Mouse (Mus musculus): Measurements from ENCODE around the gene Dmpk. TPM values are rescaled to one million over a fixed set of nuclear protein-coding genes. Genes with fewer than 3 reads are reported as not detected.

The Dmpk gene
- polyA plus RNA-seq, 1 experiment from 2014 or later, result 10.1 TPM

- H3K9ac ChIP-seq (replicated peaks; ENCODE audit: low read depth, low read length), result peak overlapping the region; percentile 41; the same call in 1 of the 2 replicates
- peaks cover 10% of the 10 kb centered on the region for H3K36me3 ChIP-seq (ENCODE audit: control insufficient read depth, insufficient read depth)
- H3K4me1 ChIP-seq (replicated peaks; ENCODE audit: control insufficient read depth, insufficient read depth, low read length), result peaks cover 47% of the 10 kb centered on the region
- ATAC-seq, result peak; percentile 61
- no peaks in the 10 kb centered on the region for H3K9me3 ChIP-seq (ENCODE audit: control insufficient read depth, low read length)
- no peak overlapping the region; the same call in 1 of the 2 replicates for H3K27ac ChIP-seq (ENCODE audit: low read length)
- peak overlapping the region; percentile 95 for H3K4me2 ChIP-seq (ENCODE audit: low read length)
- H3K4me3 ChIP-seq (replicated peaks; ENCODE audit: low read length), result 0 out of 2 replicates have a peak overlapping the region, but pooled peaks have one; percentile 6
- 3% methylated on average over 38 of the region's 38 CpGs for WGBS
- no peaks in the 10 kb centered on the region for H3K27me3 ChIP-seq (replicated peaks; ENCODE audit: control insufficient read depth, insufficient read depth, low read length)
Measured at GRCm38 (mm10) chr7:19092381-19093173, 8.9 kb downstream of the Dmpk start.

GRCm38 (mm10) chr7:19093174-19093521, 9.5 kb downstream of the Dmpk start:
- Histone ChIP-seq H3K36me3 (ENCODE audit: control insufficient read depth, insufficient read depth) (peaks cover 6% of the 10 kb centered on the region), H3K4me1 (replicated peaks; ENCODE audit: control insufficient read depth, insufficient read depth, low read length) (peaks cover 47% of the 10 kb centered on the region), H3K27ac (ENCODE audit: low read length) (peak overlapping the region; percentile 61), H3K9ac (replicated peaks; ENCODE audit: low read depth, low read length) (0 out of 2 replicates have a peak overlapping the region, but pooled peaks have one; percentile 26), H3K4me2 (ENCODE audit: low read length) (peak overlapping the region; percentile 95), H3K4me3 (replicated peaks; ENCODE audit: low read length) (peak overlapping the region; percentile 57), H3K9me3 (ENCODE audit: control insufficient read depth, low read length) (no peaks in the 10 kb centered on the region), H3K27me3 (replicated peaks; ENCODE audit: control insufficient read depth, insufficient read depth, low read length) (no peaks in the 10 kb centered on the region)
- 2% methylated on average over 11 of the region's 15 CpGs for WGBS
- peak; percentile 49 for ATAC-seq

DNA sequence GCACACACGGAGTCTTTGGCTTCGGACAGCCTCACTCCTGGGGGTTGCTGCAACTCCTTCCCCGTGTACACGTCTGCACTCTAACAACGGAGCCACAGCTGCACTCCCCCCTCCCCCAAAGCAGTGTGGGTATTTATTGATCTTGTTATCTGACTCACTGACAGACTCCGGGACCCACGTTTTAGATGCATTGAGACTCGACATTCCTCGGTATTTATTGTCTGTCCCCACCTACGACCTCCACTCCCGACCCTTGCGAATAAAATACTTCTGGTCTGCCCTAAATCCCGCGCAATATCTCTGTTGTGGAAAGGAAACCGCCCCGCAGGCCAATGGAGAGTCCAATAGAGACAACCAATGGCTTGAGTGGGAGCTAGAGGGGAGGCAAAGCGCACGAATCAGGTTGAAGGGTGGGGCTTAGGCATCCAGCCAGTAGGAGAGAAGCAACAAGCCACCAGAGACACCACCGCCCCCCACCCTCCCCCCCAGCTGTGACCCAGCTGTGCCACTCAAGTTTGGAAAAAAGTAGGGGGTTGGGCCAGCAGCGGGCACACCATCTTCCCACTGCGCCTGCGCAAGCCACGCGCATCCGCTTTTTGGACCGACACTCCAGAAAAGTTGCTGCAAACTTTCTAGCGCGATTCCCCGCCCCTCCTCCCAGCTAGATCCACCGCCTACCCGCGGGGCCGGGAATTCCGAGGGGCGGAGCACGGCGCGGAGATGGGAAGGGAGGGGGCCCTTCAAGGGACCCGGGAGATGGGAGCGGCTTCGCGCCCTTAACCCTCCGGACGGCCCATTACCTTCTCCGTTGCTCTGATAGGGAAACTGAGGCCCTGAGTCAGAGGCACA, 10.1 kb downstream of the Dmpk start:
- peak overlapping the region; percentile 95 for H3K4me2 ChIP-seq (ENCODE audit: low read length)
- peak; percentile 65 for ATAC-seq
- H3K9ac ChIP-seq (replicated peaks; ENCODE audit: low read depth, low read length), result peak overlapping the region; percentile 63
- H3K36me3 ChIP-seq (ENCODE audit: control insufficient read depth, insufficient read depth), result 0 out of 2 replicates have a peak, but pooled peaks cover 5% of the 10 kb centered on the region
- no peaks in the 10 kb centered on the region for H3K9me3 ChIP-seq (ENCODE audit: control insufficient read depth, low read length)
- H3K27me3 ChIP-seq (replicated peaks; ENCODE audit: control insufficient read depth, insufficient read depth, low read length), result no peaks in the 10 kb centered on the region
- peak overlapping the region; percentile 67 for H3K27ac ChIP-seq (ENCODE audit: low read length)
- H3K4me1 ChIP-seq (replicated peaks; ENCODE audit: control insufficient read depth, insufficient read depth, low read length), result peaks cover 47% of the 10 kb centered on the region
- WGBS, result under 1% methylated on average over 43 of the region's 45 CpGs
- H3K4me3 ChIP-seq (replicated peaks; ENCODE audit: low read length), result peak overlapping the region; percentile 57

DNA sequence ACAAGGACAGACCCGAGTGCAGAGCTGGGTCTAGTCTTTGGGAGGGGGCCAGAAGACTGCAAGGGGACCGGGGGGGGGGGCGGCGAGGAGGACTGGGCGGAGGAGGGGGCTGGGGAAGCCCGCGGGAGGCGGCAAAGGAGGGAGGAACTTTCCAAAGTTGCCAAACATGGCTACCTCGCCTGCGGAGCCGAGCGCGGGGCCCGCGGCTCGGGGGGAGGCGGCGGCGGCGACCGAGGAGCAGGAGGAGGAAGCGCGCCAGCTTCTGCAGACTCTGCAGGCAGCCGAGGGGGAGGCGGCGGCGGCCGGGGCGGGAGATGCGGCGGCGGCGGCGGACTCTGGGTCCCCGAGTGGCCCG, 10.8 kb downstream of the Dmpk start, which contains the start of gene Six5:
TSS of gene Six5 (plus strand) at position 124 of the 355 bp plus-strand sequence.
- Histone ChIP-seq H3K36me3 (ENCODE audit: control insufficient read depth, insufficient read depth) (0 out of 2 replicates have a peak, but pooled peaks cover 5% of the 10 kb centered on the region), H3K9ac (replicated peaks; ENCODE audit: low read depth, low read length) (peak within 1 kb of the TSS; percentile 63), H3K4me2 (ENCODE audit: low read length) (peak within 1 kb of the TSS; percentile 95), H3K4me3 (replicated peaks; ENCODE audit: low read length) (peak within 1 kb of the TSS; percentile 57), H3K27ac (ENCODE audit: low read length) (peak within 1 kb of the TSS; percentile 67), H3K4me1 (replicated peaks; ENCODE audit: control insufficient read depth, insufficient read depth, low read length) (peaks cover 47% of the 10 kb centered on the region), H3K27me3 (replicated peaks; ENCODE audit: control insufficient read depth, insufficient read depth, low read length) (no peaks in the 10 kb centered on the region), H3K9me3 (ENCODE audit: control insufficient read depth, low read length) (no peaks in the 10 kb centered on the region)
- WGBS, result 2% methylated on average over 25 of the region's 36 CpGs
- ATAC-seq, result no peak

DNA sequence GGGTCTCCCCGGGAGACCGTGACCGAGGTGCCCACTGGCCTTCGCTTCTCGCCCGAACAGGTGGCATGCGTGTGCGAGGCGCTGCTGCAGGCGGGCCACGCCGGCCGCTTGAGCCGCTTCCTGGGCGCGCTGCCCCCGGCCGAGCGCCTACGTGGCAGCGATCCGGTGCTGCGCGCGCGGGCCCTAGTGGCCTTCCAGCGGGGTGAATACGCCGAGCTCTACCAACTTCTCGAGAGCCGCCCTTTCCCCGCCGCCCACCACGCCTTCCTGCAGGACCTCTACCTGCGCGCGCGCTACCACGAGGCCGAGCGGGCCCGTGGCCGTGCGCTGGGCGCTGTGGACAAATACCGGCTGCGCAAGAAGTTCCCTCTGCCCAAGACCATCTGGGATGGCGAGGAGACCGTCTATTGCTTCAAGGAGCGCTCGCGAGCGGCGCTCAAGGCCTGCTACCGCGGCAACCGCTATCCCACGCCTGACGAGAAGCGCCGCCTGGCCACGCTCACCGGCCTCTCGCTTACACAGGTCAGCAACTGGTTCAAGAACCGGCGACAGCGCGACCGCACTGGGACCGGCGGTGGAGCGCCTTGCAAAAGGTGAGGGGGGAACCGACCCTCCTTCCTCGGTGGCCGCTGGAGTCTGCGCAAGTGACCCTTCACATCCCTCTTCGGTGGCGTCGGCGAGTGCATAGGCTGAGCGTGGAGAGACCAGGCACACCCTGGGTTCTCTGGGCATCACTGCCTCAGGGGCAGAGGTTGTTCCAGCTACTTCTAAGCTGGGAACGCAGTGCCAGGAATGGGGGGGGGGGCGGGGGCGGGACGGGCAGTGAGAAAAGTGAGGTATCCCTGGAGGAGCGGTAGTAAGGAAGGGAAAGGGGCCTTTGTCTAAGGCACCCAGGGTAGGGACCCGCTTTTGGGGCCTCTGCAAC, 11.4 kb downstream of the Dmpk start:
- H3K9me3 ChIP-seq (ENCODE audit: control insufficient read depth, low read length), result no peaks in the 10 kb centered on the region
- peak overlapping the region; percentile 57 for H3K4me3 ChIP-seq (replicated peaks; ENCODE audit: low read length)
- 0 out of 2 replicates have a peak, but pooled peaks cover 5% of the 10 kb centered on the region for H3K36me3 ChIP-seq (ENCODE audit: control insufficient read depth, insufficient read depth)
- H3K9ac ChIP-seq (replicated peaks; ENCODE audit: low read depth, low read length), result peak overlapping the region; percentile 63
- ATAC-seq, result 0 out of 2 replicates have a peak, but pooled peaks have one; percentile 2
- peak overlapping the region; percentile 67 for H3K27ac ChIP-seq (ENCODE audit: low read length)
- peak overlapping the region; percentile 95 for H3K4me2 ChIP-seq (ENCODE audit: low read length)
- no peaks in the 10 kb centered on the region for H3K27me3 ChIP-seq (replicated peaks; ENCODE audit: control insufficient read depth, insufficient read depth, low read length)
- H3K4me1 ChIP-seq (replicated peaks; ENCODE audit: control insufficient read depth, insufficient read depth, low read length), result peaks cover 47% of the 10 kb centered on the region
- under 1% methylated on average over 84 of the region's 87 CpGs for WGBS

- Histone ChIP-seq H3K4me3 (replicated peaks; ENCODE audit: low read length) (peak overlapping the region; percentile 57), H3K4me2 (ENCODE audit: low read length) (peak overlapping the region; percentile 95), H3K9ac (replicated peaks; ENCODE audit: low read depth, low read length) (peak overlapping the region; percentile 63), H3K9me3 (ENCODE audit: control insufficient read depth, low read length) (no peaks in the 10 kb centered on the region), H3K4me1 (replicated peaks; ENCODE audit: control insufficient read depth, insufficient read depth, low read length) (peaks cover 47% of the 10 kb centered on the region), H3K36me3 (ENCODE audit: control insufficient read depth, insufficient read depth) (0 out of 2 replicates have a peak, but pooled peaks cover 2% of the 10 kb centered on the region), H3K27ac (ENCODE audit: low read length) (no peak overlapping the region), H3K27me3 (replicated peaks; ENCODE audit: control insufficient read depth, insufficient read depth, low read length) (no peaks in the 10 kb centered on the region)
- under 1% methylated on average over 19 of the region's 19 CpGs for WGBS
- ATAC-seq, result no peak
Measured at GRCm38 (mm10) chr7:19095751-19096110, 12.1 kb downstream of the Dmpk start.

- Histone ChIP-seq H3K36me3 (ENCODE audit: control insufficient read depth, insufficient read depth) (no peaks in the 10 kb centered on the region), H3K9me3 (ENCODE audit: control insufficient read depth, low read length) (no peaks in the 10 kb centered on the region), H3K4me3 (replicated peaks; ENCODE audit: low read length) (no peak overlapping the region; the same call in 1 of the 2 replicates), H3K4me2 (ENCODE audit: low read length) (peak overlapping the region; percentile 95), H3K27me3 (replicated peaks; ENCODE audit: control insufficient read depth, insufficient read depth, low read length) (no peaks in the 10 kb centered on the region), H3K27ac (ENCODE audit: low read length) (no peak overlapping the region), H3K9ac (replicated peaks; ENCODE audit: low read depth, low read length) (no peak overlapping the region), H3K4me1 (replicated peaks; ENCODE audit: control insufficient read depth, insufficient read depth, low read length) (peaks cover 47% of the 10 kb centered on the region)
- WGBS, result 53% methylated on average over 5 of the region's 5 CpGs
- ATAC-seq, result no peak
Measured at GRCm38 (mm10) chr7:19096421-19096976, 12.8 kb downstream of the Dmpk start.

GRCm38 (mm10) chr7:19097217-19097616, 13.6 kb downstream of the Dmpk start:
- WGBS, result 58% methylated on average over 2 of the region's 2 CpGs
- H3K4me1 ChIP-seq (replicated peaks; ENCODE audit: control insufficient read depth, insufficient read depth, low read length), result peaks cover 44% of the 10 kb centered on the region

More at GRCm38 (mm10) chr7:19097217-19097616, 13.6 kb downstream of the Dmpk start:
- Histone ChIP-seq H3K27ac (ENCODE audit: low read length) (no peak overlapping the region), H3K4me3 (replicated peaks; ENCODE audit: low read length) (no peak overlapping the region), H3K9ac (replicated peaks; ENCODE audit: low read depth, low read length) (no peak overlapping the region), H3K27me3 (replicated peaks; ENCODE audit: control insufficient read depth, insufficient read depth, low read length) (no peaks in the 10 kb centered on the region), H3K36me3 (ENCODE audit: control insufficient read depth, insufficient read depth) (no peaks in the 10 kb centered on the region), H3K4me2 (ENCODE audit: low read length) (no peak overlapping the region), H3K9me3 (ENCODE audit: control insufficient read depth, low read length) (no peaks in the 10 kb centered on the region)
- no peak for ATAC-seq

Measured in forebrain, embryonic 16.5 days (tissue).